Comparison of ENCODE assay signal across 22 mouse cellular contexts in the genomic region with DNA sequence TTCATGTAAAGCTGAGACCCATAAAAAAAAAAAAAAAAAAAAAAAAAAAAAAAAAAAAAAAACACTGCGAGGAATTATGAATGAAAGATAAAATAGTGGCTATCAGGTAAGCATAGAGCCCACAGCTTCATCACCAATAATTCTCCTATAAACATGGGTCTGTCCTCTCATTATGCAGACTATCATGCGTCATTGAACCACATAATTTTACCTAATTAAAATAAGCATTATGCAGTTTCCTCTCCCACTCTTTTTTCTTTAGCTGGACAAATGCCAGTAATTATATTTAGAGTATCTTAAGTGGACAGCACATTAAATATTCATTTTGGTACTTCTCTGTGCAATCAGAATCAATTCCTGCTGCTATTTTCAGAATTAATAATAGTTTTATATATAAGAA.
"Had no signal": no experiment of that assay in that cellular context is flagged by ENCODE, and none has a peak within 500 bp of the region (broad histone marks: within the 10 kb centered on the region; RNA-seq: fewer than 3 reads in every experiment).

No protein-coding gene starts in this region.

- H3K27ac ChIP-seq: liver, embryonic 15.5 days; lung, embryonic 15.5 days; macrophage; midbrain, embryonic 13.5 days; midbrain, embryonic 15.5 days; neural tube, embryonic 13.5 days; neural tube, embryonic 15.5 days had no signal

- H3K4me2 ChIP-seq: liver, embryonic 15.5 days; lung, embryonic 15.5 days; midbrain, embryonic 11.5 days; midbrain, embryonic 13.5 days; midbrain, embryonic 15.5 days; neural tube, embryonic 13.5 days; neural tube, embryonic 15.5 days had no signal

- H3K9me3 ChIP-seq: liver, embryonic 15.5 days; lung, embryonic 15.5 days; megakaryocyte, embryonic 14.5 days; midbrain, embryonic 13.5 days; midbrain, embryonic 15.5 days; neural tube, embryonic 13.5 days; neural tube, embryonic 15.5 days had no signal

- H3K9ac ChIP-seq: liver, embryonic 15.5 days; liver, postnatal 0 days; lung, embryonic 15.5 days; midbrain, embryonic 13.5 days; midbrain, embryonic 15.5 days; neural tube, embryonic 13.5 days; neural tube, embryonic 15.5 days had no signal

- ATAC-seq: liver, postnatal 0 days; lung, postnatal 0 days; midbrain, embryonic 13.5 days; midbrain, embryonic 15.5 days had no signal

- DNase-seq: liver, postnatal 0 days; lung, adult 2 months; lung, postnatal 14 days; lung, postnatal 36 days; right cerebral cortex, adult 18-20 months; right cerebral cortex, postnatal 25 days; right cerebral cortex, postnatal 4 days; spleen, adult 18-20 months; thymus, adult 18-20 months; thymus, postnatal 14 days; thymus, postnatal 36 days had no signal

- H3K4me1 ChIP-seq: liver, embryonic 15.5 days; lung, embryonic 15.5 days; megakaryocyte, embryonic 14.5 days; midbrain, embryonic 13.5 days; midbrain, embryonic 15.5 days; neural tube, embryonic 13.5 days; neural tube, embryonic 15.5 days had no signal

- H3K4me3 ChIP-seq: liver, embryonic 15.5 days; lung, embryonic 15.5 days; megakaryocyte, embryonic 14.5 days; midbrain, embryonic 13.5 days; midbrain, embryonic 15.5 days; myocyte; neural tube, embryonic 13.5 days; neural tube, embryonic 15.5 days had no signal

- H3K36me3 ChIP-seq: liver, embryonic 15.5 days; lung, embryonic 15.5 days; midbrain, embryonic 13.5 days; midbrain, embryonic 15.5 days; neural tube, embryonic 13.5 days; neural tube, embryonic 15.5 days had no signal

- H3K27me3 ChIP-seq: liver, embryonic 15.5 days; lung, embryonic 15.5 days; megakaryocyte, embryonic 14.5 days; midbrain, embryonic 13.5 days; midbrain, embryonic 15.5 days; neural tube, embryonic 13.5 days; neural tube, embryonic 15.5 days had no signal
